Comparison of ENCODE assay signal across 10 mouse cellular contexts in genomic region chr11:114923961-114924360, GRCm38 (mm10). TPM values are rescaled to one million over a fixed set of nuclear protein-coding genes. Genes with fewer than 3 reads are reported as not detected.
DNase-seq lines count a peak whose midpoint lies in the region; ATAC-seq and TF ChIP-seq lines count a peak whose summit lies in the region.
"Had no signal": no experiment of that assay in that cellular context is flagged by ENCODE, and none has a peak within 500 bp of the region (broad histone marks: within the 10 kb centered on the region; RNA-seq: fewer than 3 reads in every experiment).

No protein-coding gene starts in this region.

- TF ChIP-seq CTCF in forebrain, postnatal 0 days (IDR thresholded peaks at IDR 0.05; ENCODE audit: low read depth), result peak; percentile 25; the same call in 1 of the 2 replicates

- no peak for ATAC-seq in forebrain, postnatal 0 days
- ATAC-seq in forebrain, embryonic 12.5 days (ENCODE audit: low FRiP score), result no peak

- no peaks in the 10 kb centered on the region for H3K9me3 ChIP-seq in forebrain, postnatal 0 days (ENCODE audit: low read length)
- no peaks in the 10 kb centered on the region for H3K9me3 ChIP-seq in forebrain, embryonic 12.5 days

- H3K4me3 ChIP-seq in forebrain, postnatal 0 days (ENCODE audit: low read depth, low read length), result no peak overlapping the region
- no peak overlapping the region for H3K4me3 ChIP-seq in forebrain, embryonic 12.5 days (replicated peaks)
- H3K4me3 ChIP-seq: heart, embryonic 13.5 days; megakaryocyte, embryonic 14.5 days had no signal

- no peaks in the 10 kb centered on the region for H3K36me3 ChIP-seq in forebrain, postnatal 0 days (ENCODE audit: insufficient read depth)
- no peaks in the 10 kb centered on the region for H3K36me3 ChIP-seq in forebrain, embryonic 12.5 days (replicated peaks)
- H3K36me3 ChIP-seq: heart, embryonic 13.5 days had no signal

- WGBS in forebrain, postnatal 0 days, result 70% methylated on average over 4 of the region's 4 CpGs
- WGBS in forebrain, embryonic 12.5 days, result 76% methylated on average over 4 of the region's 4 CpGs

- H3K27ac ChIP-seq in forebrain, postnatal 0 days (ENCODE audit: low read depth, low read length), result no peak overlapping the region
- no peak overlapping the region for H3K27ac ChIP-seq in forebrain, embryonic 12.5 days
- H3K27ac ChIP-seq: heart, embryonic 13.5 days had no signal

- H3K9ac ChIP-seq in forebrain, postnatal 0 days, result no peak overlapping the region
- H3K9ac ChIP-seq in forebrain, embryonic 12.5 days, result no peak overlapping the region
- H3K9ac ChIP-seq: heart, embryonic 13.5 days had no signal

- H3K4me1 ChIP-seq in forebrain, postnatal 0 days (ENCODE audit: insufficient read depth), result no peaks in the 10 kb centered on the region
- no peaks in the 10 kb centered on the region for H3K4me1 ChIP-seq in forebrain, embryonic 12.5 days

- no peak overlapping the region for H3K4me2 ChIP-seq in forebrain, postnatal 0 days (ENCODE audit: low read depth)
- H3K4me2 ChIP-seq in forebrain, embryonic 12.5 days, result no peak overlapping the region
- H3K4me2 ChIP-seq: heart, embryonic 13.5 days had no signal

- no peaks in the 10 kb centered on the region for H3K27me3 ChIP-seq in forebrain, postnatal 0 days (ENCODE audit: insufficient read depth, low read length)
- no peaks in the 10 kb centered on the region for H3K27me3 ChIP-seq in forebrain, embryonic 12.5 days
- H3K27me3 ChIP-seq: heart, embryonic 13.5 days had no signal

- no peak for DNase-seq in forebrain, postnatal 0 days
- DNase-seq in urinary bladder, postnatal 14 days (ENCODE audit: low spot score), result peak; percentile 12
- DNase-seq in urinary bladder, adult 2 months (ENCODE audit: low spot score), result no peak
- DNase-seq in lung, postnatal 10 days, result peak; percentile 25
- peak; percentile 19 for DNase-seq in yolk sac, embryonic 10.5 days (ENCODE audit: low spot score)
- no peak for DNase-seq in layer of hippocampus, postnatal 10 days (ENCODE audit: low spot score in 2 of 2)
- no peak for DNase-seq in frontal cortex, postnatal 10 days (ENCODE audit: low spot score in 2 of 2)

RNA-seq across cellular contexts. Expression of gene Cd300lb, which starts 10.2 kb away (rescaled TPM):
- not detected in 2 replicates for total RNA-seq in forebrain, postnatal 0 days (2014; rRNA removed)
- polyA plus RNA-seq in forebrain, postnatal 0 days (2015; fragmentation: Nextera tagmentation; extraction: Ambion mirVana), result not detected in 2 replicates
- polyA plus RNA-seq in forebrain, embryonic 12.5 days (2016; fragmentation: Nextera tagmentation; extraction: Ambion mirVana), result not detected in 2 replicates
- 2.4 and 3.6 TPM in 2 replicates for polyA plus RNA-seq in urinary bladder, adult 2 months (2012; rRNA removed)
- total RNA-seq in layer of hippocampus, postnatal 10 days (2021), result under 1 TPM in 1 of 2 experiments, not detected in 1; 0.20 TPM

RNA-seq across cellular contexts. Expression of gene Cd300a, which starts 34.1 kb away (rescaled TPM):
- total RNA-seq in forebrain, postnatal 0 days (2014; rRNA removed), result 0.86 and 1.0 TPM in 2 replicates
- polyA plus RNA-seq in forebrain, postnatal 0 days (2015; fragmentation: Nextera tagmentation; extraction: Ambion mirVana), result 1.1 and 1.4 TPM in 2 replicates
- polyA plus RNA-seq in forebrain, embryonic 12.5 days (2016; fragmentation: Nextera tagmentation; extraction: Ambion mirVana), result 0.44 and 0.68 TPM in 2 replicates
- polyA plus RNA-seq in urinary bladder, adult 2 months (2012; rRNA removed), result 0.93 and 1.0 TPM in 2 replicates
- total RNA-seq in layer of hippocampus, postnatal 10 days (2021), result under 1 TPM; 0.62 TPM

RNA-seq across cellular contexts. Expression of gene Cd300c, which starts 45.0 kb away (rescaled TPM):
- not detected in 2 replicates for total RNA-seq in forebrain, postnatal 0 days (2014; rRNA removed)
- not detected in 2 replicates for polyA plus RNA-seq in forebrain, postnatal 0 days (2015; fragmentation: Nextera tagmentation; extraction: Ambion mirVana)
- polyA plus RNA-seq in forebrain, embryonic 12.5 days (2016; fragmentation: Nextera tagmentation; extraction: Ambion mirVana), result not detected in 2 replicates
- polyA plus RNA-seq in urinary bladder, adult 2 months (2012; rRNA removed), result 0.21 and 0.51 TPM in 2 replicates
- total RNA-seq in layer of hippocampus, postnatal 10 days (2021), result not detected
- polyA plus RNA-seq: heart, embryonic 13.5 days had no signal

Comparison
In these comparisons a context has a peak if more than half of its experiments do, and no peak if none do; other contexts are left out.
1. DNase-seq: peak in urinary bladder, postnatal 14 days (single experiment), lung, postnatal 10 days (single experiment) and yolk sac, embryonic 10.5 days (single experiment); none in forebrain, postnatal 0 days (single experiment), urinary bladder, adult 2 months (single experiment), layer of hippocampus, postnatal 10 days (0 of 2) and frontal cortex, postnatal 10 days (0 of 2).